Mouse (Mus musculus) thymus, adult 2 months (tissue): Measurements from ENCODE around the gene AC141477.1.

Experiments
- CTCF ChIP-seq: fragments of 200-500 bp; IDR thresholded peaks from 2 replicates; pipeline ENCODE4 v1.5.1; 2012; ENCODE audit warnings: mild to moderate bottlenecking, control low read depth, low read length, moderate library complexity, borderline replicate concordance; ENCODE audit not compliant: control insufficient read depth, poor library complexity, insufficient read depth; ENCODE audit errors: extremely low read depth
- POLR2A ChIP-seq: fragments of 200-500 bp; IDR thresholded peaks from 2 replicates; pipeline ENCODE4 v1.6.1; 2012; ENCODE audit warnings: mild to moderate bottlenecking, low read length, control low read depth, moderate library complexity; ENCODE audit not compliant: control insufficient read depth, poor library complexity, insufficient read depth; ENCODE audit errors: extremely low read depth

GRCm38 (mm10) chr10:76462721-76463120 lies 22.5 kb upstream of the AC141477.1 start:
- no peak for TF ChIP-seq CTCF
- TF ChIP-seq POLR2A, result no peak
